Mouse (Mus musculus): ENCODE results near the gene Gnb3.
A peak's percentile ranks its signal among the peaks of the same experiment; 100 is the strongest.

The Gnb3 gene

DNA sequence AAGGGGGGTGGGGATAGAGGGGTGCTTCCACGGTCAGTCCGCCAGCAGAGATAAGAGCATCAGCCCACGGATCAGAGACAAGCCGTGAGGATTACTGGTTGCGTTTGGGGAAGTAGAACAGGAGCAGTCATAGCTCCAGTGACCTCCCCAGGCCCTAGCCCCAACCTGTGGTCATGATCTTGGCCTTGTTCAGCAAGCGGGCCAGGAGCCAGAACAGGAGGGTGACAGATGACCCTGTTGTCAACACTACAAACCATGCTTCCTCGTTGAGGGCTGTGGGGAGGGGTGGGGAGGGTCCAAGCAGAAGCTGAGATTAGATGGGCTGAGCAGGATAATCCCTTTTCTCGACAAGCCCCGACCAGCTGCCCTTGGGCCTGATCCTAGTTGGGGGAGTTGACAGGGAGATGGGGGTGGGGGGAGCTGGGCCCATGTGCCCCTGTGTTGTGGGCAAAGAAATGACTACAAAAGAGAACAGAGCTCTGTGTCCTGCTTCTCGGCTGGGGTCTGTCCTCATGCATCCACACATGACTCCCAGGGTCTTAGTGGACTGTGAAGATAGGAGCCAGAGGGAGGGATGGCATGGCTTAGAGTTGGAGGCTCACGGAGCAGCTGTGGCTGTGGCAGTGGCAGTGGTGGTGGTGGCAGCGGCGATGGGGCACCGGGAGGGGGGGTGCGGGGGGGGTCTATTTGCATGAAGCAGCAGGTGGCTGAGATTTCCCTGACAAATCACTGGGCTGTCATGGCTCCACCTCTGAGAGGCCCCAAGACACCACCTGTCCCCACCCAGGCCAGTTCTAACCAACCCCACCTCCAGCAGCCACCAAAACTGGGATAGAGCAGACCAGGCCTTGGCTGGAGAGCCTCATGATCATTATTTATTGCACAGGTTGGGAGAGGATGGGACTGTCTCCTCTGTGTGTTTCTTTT, at the start of gene Gnb3:
Gnb3 (minus strand) TSS at position 35 of the 927 bp plus-strand sequence.
- no peak for DNase-seq

DNA sequence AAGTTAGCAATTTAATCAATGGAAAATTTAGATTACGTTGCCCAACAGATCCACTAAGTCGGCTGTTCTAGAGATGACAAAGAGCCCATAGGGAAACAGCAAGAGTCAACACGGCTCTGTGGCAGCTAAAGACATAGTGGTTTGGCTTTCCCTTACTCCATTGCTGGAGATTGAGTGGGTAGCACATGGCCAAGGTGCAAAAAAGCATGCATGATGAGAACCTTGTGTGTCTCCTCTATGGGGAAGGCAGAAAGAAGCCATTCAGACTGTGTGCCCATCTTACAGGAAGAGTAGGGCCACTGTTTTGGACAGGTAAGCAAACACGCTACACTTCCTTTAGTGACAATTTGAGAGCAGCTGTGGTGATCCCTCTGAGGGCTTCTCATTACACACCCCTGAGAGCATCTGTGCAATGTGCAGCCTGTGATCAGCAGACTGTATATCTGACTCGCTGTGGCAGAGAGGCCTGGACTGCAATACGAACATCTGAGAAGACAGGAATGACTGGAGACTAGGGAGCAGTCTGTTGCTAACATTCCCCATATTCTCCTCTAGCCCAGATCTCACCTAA, 48.6 kb upstream of the Gnb3 start:
- no peak for DNase-seq

DNA sequence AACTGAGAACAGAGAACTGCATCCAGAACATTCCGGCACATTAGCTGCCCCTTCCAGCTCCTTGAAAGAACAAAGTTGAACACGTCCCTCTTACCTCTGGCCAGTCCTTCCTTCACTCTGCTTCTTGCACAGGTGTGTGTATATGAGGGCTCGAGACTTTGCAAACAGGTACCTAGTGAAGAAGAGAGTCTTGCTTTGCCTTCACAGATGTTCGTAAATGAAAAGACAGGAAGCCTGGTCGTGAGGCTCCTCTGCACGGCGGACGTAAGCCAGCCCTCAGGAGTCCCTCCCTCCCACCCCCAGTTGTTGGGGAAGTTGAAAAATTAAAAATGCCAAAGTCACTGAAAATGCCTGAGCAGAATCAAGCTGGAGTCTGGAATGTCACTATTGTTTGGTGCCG, 47.9 kb upstream of the Gnb3 start, which contains the start of gene Cd4:
Cd4 (minus strand) TSS at position 236 of the 400 bp plus-strand sequence.
- DNase-seq = no peak

DNA sequence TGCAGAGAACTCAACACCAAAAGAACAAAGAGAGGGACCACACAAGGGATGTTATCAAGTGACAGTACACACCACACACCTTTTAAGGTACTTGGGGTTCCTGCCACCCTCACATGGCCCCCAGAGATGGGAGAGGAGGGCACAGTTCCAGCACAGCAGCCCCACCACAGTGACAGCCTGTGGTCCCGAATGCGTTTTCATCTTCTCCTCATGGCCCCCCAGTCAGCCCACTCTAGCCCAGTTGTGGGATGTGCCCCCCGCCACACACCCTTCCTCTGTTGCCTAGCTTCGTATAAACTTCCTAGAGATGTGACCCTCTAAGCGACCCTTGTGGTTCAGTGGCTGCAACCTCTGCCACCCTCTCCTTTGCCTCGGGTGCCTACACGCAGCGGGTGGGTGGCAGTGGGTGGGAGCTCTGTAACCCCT, 45.9 kb upstream of the Gnb3 start:
- DNase-seq = no peak

DNA sequence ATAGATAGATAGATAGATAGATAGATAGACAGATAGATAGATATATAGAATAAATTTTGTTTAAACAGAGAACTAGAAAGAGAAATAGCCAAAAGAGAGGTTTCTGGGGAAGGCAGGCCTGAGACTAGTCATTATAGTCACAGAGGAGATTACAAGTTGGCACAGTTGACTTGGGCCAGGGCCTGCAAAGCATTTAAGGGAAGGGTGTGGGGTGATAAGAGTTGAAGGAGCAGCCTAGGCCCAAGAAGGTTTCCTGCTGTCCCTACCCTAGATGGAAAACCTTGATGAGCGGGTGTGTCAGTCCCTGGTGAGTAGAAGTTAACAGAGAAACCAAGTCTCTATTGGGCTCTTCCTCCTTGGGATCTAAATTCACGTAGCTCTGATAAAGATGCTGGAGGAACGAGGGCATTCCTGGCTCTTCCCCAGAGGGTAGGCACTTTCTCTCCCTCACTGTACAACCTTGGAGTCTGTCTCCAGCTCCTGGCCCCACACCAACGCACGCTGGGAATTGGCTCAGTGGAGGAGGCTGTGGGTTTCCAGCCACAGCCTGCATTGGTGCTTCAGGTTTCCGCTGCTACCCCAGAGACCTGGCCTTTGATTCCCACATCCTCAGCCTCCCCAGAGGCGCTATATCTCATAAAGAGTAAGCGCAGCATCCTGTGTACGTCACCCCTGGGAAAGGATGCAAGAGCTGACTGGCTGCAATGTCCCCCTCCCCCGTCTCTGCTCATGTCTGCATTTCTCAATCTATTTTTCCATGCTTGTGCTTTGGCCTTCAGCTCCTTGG, 44.8 kb upstream of the Gnb3 start:
- DNase-seq = no peak

DNA sequence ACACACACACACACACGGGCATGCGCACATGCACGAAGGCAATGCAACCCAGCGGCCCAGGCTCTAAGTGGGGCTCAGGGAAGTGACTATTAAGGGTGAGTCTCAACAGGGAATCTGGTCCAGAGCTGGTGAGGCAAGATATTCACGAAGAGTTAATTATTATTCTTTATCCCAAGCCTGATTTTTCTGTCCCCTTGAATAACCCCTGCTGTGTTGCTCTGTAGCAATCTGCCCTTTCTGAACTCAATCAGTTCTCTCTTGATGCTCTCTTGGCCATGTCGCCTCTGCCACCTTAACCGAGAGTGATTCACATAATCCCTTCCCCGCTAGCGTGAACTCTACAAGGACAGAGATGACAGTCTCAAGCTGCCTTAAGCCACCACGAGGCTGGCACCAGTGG, 43.3 kb upstream of the Gnb3 start:
- peak; percentile 27 for DNase-seq

DNA sequence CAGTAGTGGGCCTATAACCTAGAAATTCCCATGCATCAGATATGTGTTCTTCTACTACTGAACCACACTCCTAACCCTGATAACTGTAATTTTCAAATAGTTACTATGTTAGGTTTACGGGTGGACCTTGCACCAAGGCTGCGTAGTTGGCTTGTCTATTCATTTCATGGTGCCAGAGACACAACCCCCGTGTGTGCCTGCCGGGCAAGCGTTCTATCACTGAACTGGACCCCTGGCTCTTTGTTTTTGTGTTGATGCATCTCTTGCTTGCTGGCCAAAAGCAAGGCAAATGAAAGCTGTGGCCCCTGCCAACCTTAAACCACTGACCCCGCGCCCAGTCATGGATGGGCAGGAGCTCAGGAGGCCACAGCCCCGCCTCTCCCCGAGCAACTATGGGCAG, 41.7 kb upstream of the Gnb3 start:
- DNase-seq = peak; percentile 40

DNA sequence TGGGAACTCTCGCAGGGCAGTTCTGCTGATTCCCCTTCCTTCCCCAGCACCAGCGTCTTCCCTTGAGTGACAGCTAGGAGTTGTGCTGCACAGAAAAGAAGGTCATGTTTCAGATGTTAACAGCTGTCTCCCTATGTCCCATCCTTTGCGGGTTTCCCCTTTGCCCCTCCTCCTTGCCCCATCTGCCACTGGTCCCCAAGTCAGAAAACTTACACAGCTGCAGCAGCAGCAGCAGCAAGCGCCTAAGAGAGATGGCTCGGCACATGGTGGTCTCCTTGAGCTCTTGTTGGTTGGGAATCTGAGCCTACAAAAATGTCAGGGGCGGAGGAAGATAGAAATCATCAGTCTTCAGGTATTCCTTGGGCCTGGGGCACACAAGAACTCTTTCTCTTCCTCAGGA, 39.3 kb upstream of the Gnb3 start:
- DNase-seq = no peak

DNA sequence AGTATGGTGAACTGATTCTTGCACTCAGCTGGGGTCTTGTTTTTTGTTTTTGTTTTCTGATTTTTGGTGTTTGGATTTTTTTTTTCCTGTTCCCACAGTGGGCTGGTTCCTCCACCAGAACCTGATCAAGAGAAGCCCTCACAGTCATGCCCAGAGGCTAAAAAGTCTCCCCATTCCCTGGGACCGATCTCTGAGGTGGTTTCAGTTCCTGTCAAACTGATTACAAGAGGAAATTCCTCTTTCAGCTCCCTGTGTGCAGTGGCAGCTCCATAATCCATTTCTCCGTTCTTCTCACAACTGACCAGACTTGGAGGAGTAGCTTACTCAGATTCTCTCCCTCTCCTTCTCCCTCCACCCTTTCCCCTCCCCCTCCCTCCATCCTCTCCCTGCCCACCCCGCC, 34.3 kb upstream of the Gnb3 start:
- DNase-seq = no peak

DNA sequence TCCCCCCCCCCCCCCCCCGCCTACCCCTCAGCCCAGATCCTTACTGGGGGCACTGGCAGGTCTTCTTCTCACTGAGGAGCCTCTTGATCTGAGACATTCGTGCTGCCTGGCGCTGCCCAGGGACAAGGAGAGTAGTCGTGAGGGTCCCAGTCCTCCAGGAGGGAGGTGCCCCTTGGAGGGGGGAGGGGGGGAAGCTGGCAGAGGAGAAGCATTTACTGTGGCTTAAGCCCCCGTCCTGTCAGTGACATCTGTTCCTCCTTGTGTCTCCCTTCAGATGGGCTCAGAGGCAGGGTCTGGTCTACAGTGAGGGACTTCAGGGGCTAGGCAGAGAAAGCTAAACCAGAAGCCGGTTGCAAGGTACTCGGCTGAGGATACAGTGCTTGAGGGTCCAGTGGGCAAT, 26.5 kb upstream of the Gnb3 start:
- no peak for DNase-seq

DNA sequence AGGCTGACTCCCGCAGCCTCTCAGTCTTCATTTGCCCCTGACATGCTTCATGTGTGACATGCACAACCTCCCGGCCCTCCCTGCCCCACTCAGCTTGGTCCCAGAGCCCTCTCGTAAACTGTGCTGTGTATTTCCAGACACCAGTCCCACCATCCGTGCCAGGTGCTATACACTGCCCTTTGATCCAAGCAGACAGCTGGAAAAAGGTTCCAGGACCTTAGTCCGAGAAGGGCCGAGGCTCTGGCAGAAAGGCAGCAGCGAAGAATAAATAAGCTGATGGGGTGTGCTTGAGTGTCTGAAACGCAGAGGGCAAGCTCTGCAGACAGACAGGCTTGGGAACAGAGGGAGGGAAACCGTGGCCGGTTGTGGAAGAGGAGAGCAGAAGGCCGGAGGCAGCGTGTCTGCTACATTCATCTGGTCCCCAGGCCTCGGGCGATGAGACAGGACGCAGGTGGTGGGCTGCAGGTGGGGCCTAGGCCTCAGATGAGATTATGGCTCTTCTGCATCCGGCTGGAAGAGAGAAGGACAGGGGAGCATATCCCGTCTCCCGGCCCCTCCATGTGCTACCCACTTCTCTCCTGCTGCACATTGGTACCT, 25.8 kb upstream of the Gnb3 start:
- no peak for DNase-seq

DNA sequence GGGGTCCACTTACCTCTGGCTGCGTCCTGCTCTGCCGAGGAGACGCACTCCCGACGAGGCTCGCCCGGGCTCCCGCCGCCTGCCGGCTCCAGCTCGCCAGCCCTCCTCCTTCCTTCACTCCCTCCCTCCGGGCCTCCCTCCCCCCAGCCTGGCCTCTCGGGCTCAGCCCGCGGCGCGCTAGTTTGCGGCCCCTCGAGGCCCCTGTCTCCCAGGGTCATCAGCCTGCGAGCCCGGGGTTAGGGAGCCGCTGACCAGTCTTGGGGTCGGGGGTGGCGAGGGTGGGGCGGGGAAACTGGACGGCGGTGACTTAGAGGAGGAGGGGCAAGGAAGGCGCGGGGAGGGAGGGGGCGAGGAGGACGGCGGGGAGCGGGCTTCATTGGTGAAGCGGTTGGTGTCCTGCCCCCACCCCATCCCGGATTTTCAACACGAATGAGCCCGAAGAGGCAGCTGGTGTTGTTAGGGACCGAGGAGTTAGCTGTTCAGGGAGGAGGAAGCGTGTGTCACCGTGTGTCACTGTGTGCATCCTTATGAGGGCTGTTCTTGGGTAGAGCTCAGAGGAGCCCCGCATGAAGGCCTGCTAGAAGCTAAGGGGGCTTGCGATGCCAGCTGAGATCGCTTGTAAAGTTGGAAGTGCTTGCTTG, 23.7 kb upstream of the Gnb3 start, which contains the start of gene Gpr162:
Gpr162 (minus strand) TSS at position 326 of the 641 bp plus-strand sequence.
- no peak for DNase-seq

DNA sequence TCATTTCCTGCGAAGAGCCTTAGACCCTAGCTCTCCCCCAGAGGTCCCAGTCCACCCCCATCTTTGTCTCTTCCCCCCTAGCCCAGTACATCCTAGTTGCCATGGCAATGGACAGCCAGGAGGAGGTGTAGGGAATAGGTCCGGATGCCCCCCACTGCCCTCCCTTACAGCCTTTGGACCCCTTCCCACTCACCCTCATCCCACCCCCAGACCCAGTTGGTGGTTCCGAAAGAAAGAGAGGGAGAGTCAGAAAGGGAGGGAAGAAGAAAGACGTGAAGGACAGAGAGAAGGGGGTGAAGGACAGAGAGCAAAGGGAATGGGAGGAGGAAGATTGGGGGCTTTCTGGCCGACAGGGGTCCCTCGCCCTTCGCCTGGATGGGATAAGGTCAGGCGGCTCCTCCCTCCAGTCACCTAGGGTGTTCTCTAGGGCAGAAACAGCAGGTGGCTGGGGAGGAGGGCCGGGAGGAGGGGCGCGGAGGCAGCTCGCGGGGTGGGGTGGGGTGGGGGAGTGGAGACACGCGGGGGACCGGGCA, 23.1 kb upstream of the Gnb3 start:
- DNase-seq = no peak

DNA sequence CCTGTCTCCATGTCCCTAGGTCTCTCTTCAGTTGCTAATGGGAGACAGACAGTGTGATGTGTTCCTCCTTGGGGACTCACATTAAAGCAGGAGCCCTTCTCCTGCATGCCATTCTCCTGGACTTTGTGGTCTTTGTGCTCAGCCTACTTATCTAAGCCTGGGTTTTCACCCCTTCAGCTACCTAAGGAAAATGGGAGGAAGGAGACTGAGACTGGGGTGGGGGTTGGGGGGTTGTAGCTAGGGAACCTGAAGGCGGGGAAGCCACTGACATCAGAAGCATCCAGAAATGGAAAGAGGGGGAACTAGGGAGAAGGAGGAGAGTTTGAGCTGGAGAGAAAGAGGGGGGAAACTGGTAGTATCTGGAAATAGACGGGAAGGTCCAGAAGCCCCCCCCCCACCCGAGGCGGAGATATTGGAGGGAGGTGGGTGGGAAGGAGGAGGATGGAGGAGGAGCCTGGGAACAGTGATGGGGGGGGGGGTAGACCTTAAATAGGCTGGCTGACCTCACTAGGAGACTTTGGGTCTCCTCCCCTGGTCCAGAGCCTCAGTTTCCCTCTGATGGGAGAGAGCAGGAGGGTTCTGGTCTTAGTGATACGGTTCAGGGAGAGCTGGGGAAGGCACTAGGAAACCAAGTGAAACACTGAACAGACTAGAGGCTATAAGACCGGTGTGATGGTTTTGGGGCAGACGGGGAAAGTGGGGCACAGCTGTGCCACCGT, 22.5 kb upstream of the Gnb3 start:
- DNase-seq = no peak

DNA sequence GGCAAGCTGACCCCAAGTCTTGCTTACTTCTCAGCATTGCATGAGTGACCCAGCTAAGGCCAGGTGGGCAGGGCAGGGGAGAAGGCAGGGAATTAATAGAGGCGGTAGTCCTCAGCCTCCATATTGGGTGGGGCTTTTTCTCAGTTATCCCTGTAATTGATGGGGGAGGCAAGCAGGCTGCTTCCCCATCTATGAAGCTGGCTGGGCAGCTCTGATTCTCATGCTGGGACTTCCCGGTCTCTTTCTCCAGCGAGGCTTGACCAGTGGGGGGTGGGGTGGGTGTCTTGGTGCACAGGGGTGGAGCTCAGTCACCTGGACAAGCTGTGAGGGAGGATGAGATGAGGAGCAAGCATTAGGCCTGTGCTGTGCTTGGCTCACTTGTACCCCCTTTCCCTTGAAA, 21.7 kb upstream of the Gnb3 start:
- DNase-seq = no peak

DNA sequence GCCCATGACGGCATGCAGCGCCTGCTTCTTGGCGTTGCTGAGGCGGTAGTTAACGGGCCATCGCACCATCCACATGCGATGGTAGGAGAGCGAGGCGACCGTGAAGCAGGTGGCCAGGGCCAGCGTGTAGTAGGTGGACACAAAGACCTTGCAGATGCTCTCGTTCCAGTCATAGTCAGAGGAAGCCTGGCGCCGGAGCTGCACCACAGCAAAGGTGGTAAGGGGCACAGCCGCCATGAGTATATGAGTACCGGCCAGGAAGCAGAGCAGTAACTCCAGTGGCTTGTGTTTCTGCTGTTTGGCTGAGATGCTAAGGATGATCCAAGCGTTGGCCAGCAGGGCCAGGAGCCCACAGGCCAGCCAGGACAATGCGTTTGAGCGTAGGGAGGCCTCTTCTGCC, 21.2 kb upstream of the Gnb3 start:
- DNase-seq = no peak

DNA sequence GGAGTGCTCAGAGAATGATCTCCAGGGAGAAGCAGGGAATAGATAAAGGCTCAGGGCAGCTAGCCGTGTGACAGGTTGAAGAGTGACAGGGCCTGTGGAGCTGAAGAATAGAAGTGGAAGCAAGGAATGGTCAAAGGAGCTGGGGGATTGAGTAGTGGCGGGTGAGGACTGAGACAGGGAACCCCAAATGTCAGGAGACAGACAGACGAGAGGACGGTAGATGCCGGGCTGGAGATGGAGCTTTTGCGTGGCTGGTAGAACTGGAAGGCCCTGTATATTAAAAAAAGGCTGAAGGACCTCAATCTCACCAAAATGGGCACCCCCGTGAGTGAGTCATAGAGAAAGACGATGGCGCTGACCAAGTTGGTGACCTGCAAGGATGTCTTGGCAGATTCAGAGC, 20.4 kb upstream of the Gnb3 start:
- DNase-seq = no peak

DNA sequence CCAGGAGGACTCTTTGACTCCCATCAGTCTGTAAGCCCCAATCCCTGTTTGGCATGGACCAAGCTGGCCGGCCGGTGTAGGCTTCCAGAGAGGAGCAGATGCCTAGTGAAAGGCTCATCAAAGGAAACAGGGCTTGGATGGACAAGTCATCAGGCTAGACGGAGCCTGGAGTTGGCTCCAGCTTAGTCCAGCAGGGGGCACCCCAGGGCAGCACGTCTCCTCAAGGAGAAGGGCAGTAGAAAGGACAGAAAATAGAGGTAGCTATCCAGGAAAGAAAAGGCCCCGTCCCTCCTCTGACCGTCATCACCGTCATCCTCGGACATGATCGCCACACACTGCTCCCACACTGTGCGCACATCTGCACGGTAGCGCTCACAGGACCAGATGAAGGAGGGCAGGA, 19.6 kb upstream of the Gnb3 start:
- peak; percentile 89 for DNase-seq

DNA sequence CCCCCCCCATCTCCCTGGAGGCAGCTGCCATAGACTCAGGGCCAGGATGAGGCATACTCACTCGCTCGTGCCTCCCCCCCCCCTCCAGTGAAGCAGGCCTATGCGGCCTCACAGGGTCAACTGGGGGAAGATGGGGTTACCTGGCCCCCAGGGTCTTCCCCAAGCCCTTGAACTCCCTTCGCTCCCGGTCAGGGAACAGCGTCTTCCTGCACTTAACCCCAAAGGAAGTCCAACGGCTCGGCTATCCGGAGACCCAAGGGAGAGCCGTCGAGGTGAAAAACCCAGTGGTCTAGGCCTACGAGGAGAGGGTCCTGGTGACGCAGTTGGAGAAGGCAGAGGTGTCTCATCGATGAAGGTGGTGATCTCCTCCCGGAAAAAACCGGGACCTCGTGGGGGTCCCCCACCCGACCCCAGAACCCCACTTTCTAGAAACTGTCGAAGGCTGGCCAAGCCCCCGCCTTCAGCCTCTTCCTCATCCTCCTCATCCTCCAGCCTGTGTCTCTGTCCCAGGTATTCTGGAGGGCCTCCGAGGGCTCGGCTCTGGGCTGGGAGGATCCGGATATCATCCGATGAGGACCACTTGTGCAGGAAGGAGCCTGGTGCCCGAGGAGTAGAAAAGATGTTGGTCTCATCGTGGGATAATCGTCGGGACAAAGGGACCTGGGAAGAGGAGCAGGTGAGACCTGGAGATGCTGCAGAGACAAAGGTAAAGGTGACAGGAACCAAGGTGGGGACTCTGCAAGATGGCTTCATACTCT, 18.7 kb upstream of the Gnb3 start:
- DNase-seq = no peak

DNA sequence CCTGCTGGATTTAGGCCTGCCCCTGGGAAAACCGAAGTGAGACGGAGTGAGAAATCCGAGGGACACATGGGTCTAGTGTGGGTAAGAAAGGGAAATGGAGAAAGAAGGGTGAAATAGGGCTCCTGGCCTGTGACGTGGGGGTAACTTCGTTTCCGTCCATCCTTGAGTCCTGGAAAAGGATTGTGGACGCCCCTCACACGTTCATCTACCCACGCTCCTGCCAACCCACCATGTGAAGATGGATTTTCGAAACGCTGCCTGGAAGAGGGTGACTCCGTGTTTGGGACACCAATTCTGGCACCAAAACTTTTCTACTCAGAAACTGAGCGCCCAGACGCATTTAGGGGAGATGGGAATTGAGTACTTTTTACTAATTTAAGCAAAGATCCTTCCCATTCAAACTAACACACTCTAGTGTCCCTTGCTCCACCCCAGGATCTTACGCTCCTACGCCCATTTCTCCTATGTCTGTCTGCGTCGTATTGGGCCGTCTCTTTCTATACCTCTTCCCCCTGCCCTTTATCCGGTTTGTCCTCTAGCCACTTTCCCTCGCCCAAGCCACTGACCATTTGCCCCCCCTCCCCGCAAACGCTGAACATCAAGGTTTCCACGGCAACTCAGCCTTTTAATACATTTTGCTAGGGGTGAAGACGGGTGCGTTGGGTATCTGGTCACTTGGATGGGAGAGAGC, 17.9 kb upstream of the Gnb3 start:
- no peak for DNase-seq

Data from kidney, adult 9 months (tissue).